Mouse (Mus musculus): ENCODE results near the gene Med27. TPM values are rescaled to one million over a fixed set of nuclear protein-coding genes. Genes with fewer than 3 reads are reported as not detected.

Gene Med27
- polyA plus RNA-seq, 1 experiment: 73.2 TPM

DNA sequence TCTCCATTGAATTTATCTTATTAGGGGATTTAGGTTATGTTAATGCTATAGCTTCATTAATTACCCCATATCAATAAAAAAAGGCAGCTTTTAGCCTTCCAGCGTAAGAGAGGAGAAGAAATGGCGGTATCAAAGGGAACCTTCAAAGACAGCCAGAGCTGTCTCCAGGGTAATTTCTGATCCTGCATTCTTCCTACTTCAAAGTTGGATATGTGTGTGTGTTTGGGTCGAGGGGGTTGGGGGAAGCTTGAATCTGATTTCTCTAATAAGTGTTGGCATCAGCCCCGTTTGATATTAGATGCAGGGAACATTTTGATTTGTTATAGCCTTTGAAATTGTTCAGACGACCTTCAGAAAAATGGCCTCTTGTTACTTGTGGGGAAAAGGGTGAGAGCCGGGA lies 158.2 kb downstream of the Med27 start:
- TF ChIP-seq POLR2A (IDR thresholded peaks at IDR 0.05; ENCODE audit: control insufficient read depth, extremely low read depth, insufficient read depth, low read length, poor library complexity) (no peak), CTCF (IDR thresholded peaks at IDR 0.05; ENCODE audit: borderline replicate concordance, control insufficient read depth, extremely low read depth, insufficient read depth, low read length, poor library complexity) (no peak)
- DNase-seq: no peak
- no peak overlapping the region for H3K27ac ChIP-seq (ENCODE audit: control insufficient read depth, insufficient read depth, low read length)
- no peaks in the 10 kb centered on the region for H3K27me3 ChIP-seq (ENCODE audit: control insufficient read depth, insufficient read depth, low read length)
- 92% methylated on average over 6 of the region's 6 CpGs for WGBS
- no peaks in the 10 kb centered on the region for H3K36me3 ChIP-seq (ENCODE audit: control insufficient read depth, insufficient read depth, low read length)
- H3K4me3 ChIP-seq (ENCODE audit: control insufficient read depth, insufficient read depth, low read length): no peak overlapping the region
- no peaks in the 10 kb centered on the region for H3K4me1 ChIP-seq (replicated peaks; ENCODE audit: control insufficient read depth, insufficient read depth, low read length)

DNA sequence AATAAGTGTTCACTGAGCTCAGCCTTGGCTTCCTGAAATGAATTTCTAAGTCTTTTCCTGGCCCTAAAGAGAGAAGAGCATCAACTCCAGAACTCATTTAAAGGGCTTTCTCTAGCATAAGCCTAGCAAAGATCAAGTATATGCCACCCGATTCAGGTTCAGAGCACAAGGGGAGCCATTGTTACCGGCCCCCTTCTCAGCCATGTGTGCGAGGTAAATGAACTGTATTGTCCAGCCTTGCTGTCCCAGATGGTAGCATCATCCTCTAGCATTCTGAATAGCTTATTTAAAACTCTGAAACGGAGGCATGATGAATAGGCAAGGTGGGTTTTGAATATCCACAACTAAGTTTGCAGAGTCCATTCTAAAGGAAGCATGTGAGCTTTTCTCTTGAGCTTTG lies 159.8 kb downstream of the Med27 start:
- H3K4me1 ChIP-seq (replicated peaks; ENCODE audit: control insufficient read depth, insufficient read depth, low read length): no peaks in the 10 kb centered on the region
- 94% methylated on average over 4 of the region's 4 CpGs for WGBS
- TF ChIP-seq POLR2A (IDR thresholded peaks at IDR 0.05; ENCODE audit: control insufficient read depth, extremely low read depth, insufficient read depth, low read length, poor library complexity) (no peak), CTCF (IDR thresholded peaks at IDR 0.05; ENCODE audit: borderline replicate concordance, control insufficient read depth, extremely low read depth, insufficient read depth, low read length, poor library complexity) (no peak)
- no peaks in the 10 kb centered on the region for H3K27me3 ChIP-seq (ENCODE audit: control insufficient read depth, insufficient read depth, low read length)
- H3K4me3 ChIP-seq (ENCODE audit: control insufficient read depth, insufficient read depth, low read length): no peak overlapping the region
- H3K27ac ChIP-seq (ENCODE audit: control insufficient read depth, insufficient read depth, low read length): no peak overlapping the region
- no peak for DNase-seq
- H3K36me3 ChIP-seq (ENCODE audit: control insufficient read depth, insufficient read depth, low read length): no peaks in the 10 kb centered on the region

DNA sequence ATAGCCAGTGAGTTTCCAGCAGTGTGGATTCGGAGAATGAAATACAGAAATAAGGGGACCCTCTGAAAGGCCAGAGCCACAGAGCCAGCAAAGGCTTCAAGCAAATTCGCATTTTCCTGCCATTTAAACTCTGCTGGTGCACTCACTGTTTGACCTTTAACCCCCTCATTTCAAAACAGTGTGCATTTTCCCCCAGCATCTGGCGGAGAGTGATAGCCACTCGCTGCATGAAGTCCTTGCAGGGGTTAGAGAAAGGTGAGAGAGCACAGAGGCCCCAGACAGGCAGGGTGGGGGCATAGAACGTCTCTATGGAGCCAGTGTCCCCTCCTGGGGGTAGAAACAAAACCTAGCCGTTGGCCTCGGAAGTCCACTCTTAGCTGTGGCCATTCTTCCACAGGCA lies 166.5 kb downstream of the Med27 start:
- WGBS: 96% methylated on average over 7 of the region's 7 CpGs
- Histone ChIP-seq H3K27me3 (ENCODE audit: control insufficient read depth, insufficient read depth, low read length) (no peaks in the 10 kb centered on the region), H3K4me3 (ENCODE audit: control insufficient read depth, insufficient read depth, low read length) (no peak overlapping the region), H3K36me3 (ENCODE audit: control insufficient read depth, insufficient read depth, low read length) (no peaks in the 10 kb centered on the region), H3K4me1 (replicated peaks; ENCODE audit: control insufficient read depth, insufficient read depth, low read length) (no peaks in the 10 kb centered on the region), H3K27ac (ENCODE audit: control insufficient read depth, insufficient read depth, low read length) (no peak overlapping the region)
- TF ChIP-seq POLR2A (IDR thresholded peaks at IDR 0.05; ENCODE audit: control insufficient read depth, extremely low read depth, insufficient read depth, low read length, poor library complexity): no peak
- no peak for TF ChIP-seq CTCF (IDR thresholded peaks at IDR 0.05; ENCODE audit: borderline replicate concordance, control insufficient read depth, extremely low read depth, insufficient read depth, low read length, poor library complexity)
- no peak for DNase-seq

DNA sequence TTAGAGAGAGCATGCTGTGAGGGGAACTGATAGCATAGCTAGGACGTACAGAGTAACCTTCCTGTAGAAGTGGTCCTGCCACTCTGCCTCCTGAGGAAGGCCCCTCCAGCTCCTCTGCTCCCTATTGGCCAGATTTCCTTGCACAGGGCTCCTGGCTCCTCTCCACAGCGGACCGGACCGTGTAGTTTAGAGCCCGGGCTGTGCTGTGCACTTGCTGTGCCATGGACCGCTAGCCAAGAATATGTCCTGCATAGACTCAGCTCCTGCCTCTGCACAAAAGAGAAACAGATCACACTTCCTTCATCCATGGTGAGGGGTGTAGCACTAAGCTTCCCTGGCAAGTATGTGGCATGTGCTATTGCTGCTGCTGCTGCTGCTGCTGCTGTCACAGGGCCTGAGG lies 168.2 kb downstream of the Med27 start:
- WGBS: 95% methylated on average over 6 of the region's 6 CpGs
- Histone ChIP-seq H3K27me3 (ENCODE audit: control insufficient read depth, insufficient read depth, low read length) (no peaks in the 10 kb centered on the region), H3K4me3 (ENCODE audit: control insufficient read depth, insufficient read depth, low read length) (no peak overlapping the region), H3K36me3 (ENCODE audit: control insufficient read depth, insufficient read depth, low read length) (no peaks in the 10 kb centered on the region), H3K4me1 (replicated peaks; ENCODE audit: control insufficient read depth, insufficient read depth, low read length) (no peaks in the 10 kb centered on the region), H3K27ac (ENCODE audit: control insufficient read depth, insufficient read depth, low read length) (no peak overlapping the region)
- no peak for DNase-seq
- TF ChIP-seq POLR2A (IDR thresholded peaks at IDR 0.05; ENCODE audit: control insufficient read depth, extremely low read depth, insufficient read depth, low read length, poor library complexity): no peak
- no peak for TF ChIP-seq CTCF (IDR thresholded peaks at IDR 0.05; ENCODE audit: borderline replicate concordance, control insufficient read depth, extremely low read depth, insufficient read depth, low read length, poor library complexity)

DNA sequence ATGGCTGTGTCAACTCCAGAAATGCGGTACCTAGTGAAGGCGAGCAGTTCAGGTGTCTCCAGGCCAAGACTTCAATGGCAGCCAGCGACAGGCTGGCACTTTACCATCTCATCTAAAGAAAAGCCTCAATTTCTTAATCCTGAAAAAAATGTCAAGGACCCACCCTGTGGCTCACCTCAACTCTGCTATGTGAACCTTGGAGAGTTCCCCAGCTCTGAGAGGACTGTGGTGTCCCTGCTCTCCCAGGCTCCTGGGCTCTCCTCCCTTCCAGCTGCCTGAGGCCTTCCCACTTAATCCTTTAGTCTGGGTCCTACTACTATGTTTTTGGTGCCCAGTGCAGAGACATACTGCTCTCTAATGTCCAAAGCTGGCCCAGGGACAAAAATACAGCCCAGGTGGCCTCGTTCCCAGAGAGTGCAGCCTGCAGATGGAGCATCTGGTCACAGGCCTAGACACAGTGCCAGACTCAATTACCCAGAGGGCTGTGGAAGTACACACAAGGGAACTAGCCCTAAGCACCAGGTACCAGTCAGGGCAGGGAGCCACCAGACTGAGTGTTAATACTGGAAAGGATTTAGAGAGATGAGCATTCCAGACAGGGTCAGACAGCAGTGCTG lies 169.3 kb downstream of the Med27 start:
- TF ChIP-seq POLR2A (IDR thresholded peaks at IDR 0.05; ENCODE audit: control insufficient read depth, extremely low read depth, insufficient read depth, low read length, poor library complexity) (no peak), CTCF (IDR thresholded peaks at IDR 0.05; ENCODE audit: borderline replicate concordance, control insufficient read depth, extremely low read depth, insufficient read depth, low read length, poor library complexity) (no peak)
- Histone ChIP-seq H3K4me3 (ENCODE audit: control insufficient read depth, insufficient read depth, low read length) (no peak overlapping the region), H3K27ac (ENCODE audit: control insufficient read depth, insufficient read depth, low read length) (no peak overlapping the region), H3K4me1 (replicated peaks; ENCODE audit: control insufficient read depth, insufficient read depth, low read length) (no peaks in the 10 kb centered on the region), H3K36me3 (ENCODE audit: control insufficient read depth, insufficient read depth, low read length) (no peaks in the 10 kb centered on the region), H3K27me3 (ENCODE audit: control insufficient read depth, insufficient read depth, low read length) (no peaks in the 10 kb centered on the region)
- WGBS: 99% methylated on average over 4 of the region's 4 CpGs
- DNase-seq: no peak

DNA sequence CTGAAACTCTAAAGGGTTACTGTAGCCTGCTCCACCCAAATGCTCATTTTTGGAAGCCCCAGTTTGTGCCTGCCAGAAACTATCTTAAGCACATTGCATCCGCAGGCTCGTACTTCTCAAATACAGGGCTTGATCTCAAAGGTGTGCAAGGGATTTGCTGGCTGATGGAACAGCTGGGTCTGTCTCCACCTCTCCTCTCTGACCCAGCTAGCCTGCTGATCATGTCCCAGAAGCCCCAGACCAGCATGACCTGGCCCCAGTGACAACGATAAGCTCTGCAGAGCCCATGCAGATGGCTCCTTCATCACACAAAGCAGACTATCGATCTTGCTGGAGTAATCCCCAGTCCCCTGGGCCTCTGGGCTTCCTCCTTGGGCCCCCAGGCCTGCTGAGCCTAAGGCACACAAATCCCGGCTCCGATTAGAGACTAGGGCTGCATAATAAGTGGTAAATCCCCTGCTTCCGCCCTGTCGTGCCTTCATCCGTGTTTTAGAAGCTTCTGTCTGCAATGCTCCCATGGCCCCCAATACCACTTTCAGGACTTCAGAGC lies 170.1 kb downstream of the Med27 start:
- Histone ChIP-seq H3K27ac (ENCODE audit: control insufficient read depth, insufficient read depth, low read length) (no peak overlapping the region), H3K27me3 (ENCODE audit: control insufficient read depth, insufficient read depth, low read length) (no peaks in the 10 kb centered on the region), H3K4me1 (replicated peaks; ENCODE audit: control insufficient read depth, insufficient read depth, low read length) (no peaks in the 10 kb centered on the region), H3K4me3 (ENCODE audit: control insufficient read depth, insufficient read depth, low read length) (no peak overlapping the region), H3K36me3 (ENCODE audit: control insufficient read depth, insufficient read depth, low read length) (no peaks in the 10 kb centered on the region)
- DNase-seq: no peak
- TF ChIP-seq POLR2A (IDR thresholded peaks at IDR 0.05; ENCODE audit: control insufficient read depth, extremely low read depth, insufficient read depth, low read length, poor library complexity): no peak
- TF ChIP-seq CTCF (IDR thresholded peaks at IDR 0.05; ENCODE audit: borderline replicate concordance, control insufficient read depth, extremely low read depth, insufficient read depth, low read length, poor library complexity): no peak
- whole genome bisulfite sequencing: 89% methylated on average over 9 of the region's 9 CpGs

DNA sequence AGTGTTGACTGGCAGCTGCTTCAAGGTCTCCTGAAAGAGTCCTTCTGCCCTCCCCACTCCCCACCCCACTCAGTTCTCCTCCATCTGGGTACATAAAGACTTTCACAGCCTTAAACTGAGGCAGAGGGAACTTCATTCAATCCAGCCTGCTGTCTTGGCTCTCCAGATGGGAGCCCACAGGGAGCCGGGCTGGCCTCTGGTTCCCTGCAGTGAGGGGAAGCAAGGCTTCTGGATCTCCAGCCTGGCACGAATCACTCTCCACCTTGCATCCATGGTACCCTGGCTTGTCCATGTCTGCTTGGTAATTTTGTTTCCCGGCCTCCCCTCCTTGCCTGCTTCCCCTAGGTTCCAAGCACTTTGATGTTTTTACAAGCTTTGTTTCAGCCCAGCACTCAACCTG lies 172.8 kb downstream of the Med27 start:
- TF ChIP-seq CTCF (IDR thresholded peaks at IDR 0.05; ENCODE audit: borderline replicate concordance, control insufficient read depth, extremely low read depth, insufficient read depth, low read length, poor library complexity): no peak
- H3K4me3 ChIP-seq (ENCODE audit: control insufficient read depth, insufficient read depth, low read length): no peak overlapping the region
- H3K27ac ChIP-seq (ENCODE audit: control insufficient read depth, insufficient read depth, low read length): no peak overlapping the region
- no peaks in the 10 kb centered on the region for H3K4me1 ChIP-seq (replicated peaks; ENCODE audit: control insufficient read depth, insufficient read depth, low read length)
- no peak for DNase-seq
- no peaks in the 10 kb centered on the region for H3K36me3 ChIP-seq (ENCODE audit: control insufficient read depth, insufficient read depth, low read length)
- H3K27me3 ChIP-seq (ENCODE audit: control insufficient read depth, insufficient read depth, low read length): no peaks in the 10 kb centered on the region
- whole genome bisulfite sequencing: 96% methylated on average over 3 of the region's 3 CpGs
